Mouse (Mus musculus) embryonic facial prominence, embryonic 13.5 days (tissue): ENCODE data around the gene Gucd1. TPM values are rescaled to one million over a fixed set of nuclear protein-coding genes. Genes with fewer than 3 reads are reported as not detected.
A peak's percentile ranks its signal among the peaks of the same experiment; 100 is the strongest.
"Not testable (repeated sequence)": the region's sequence is repeated elsewhere in the genome, so short reads cannot be mapped to it uniquely, and the experiment has no call there.

Experiments used
- ATAC-seq: fragments of 200-750 bp; cut with Nextera tagmentation; 2 replicates; pipeline ENCODE4 v1.8.0; 2017; ENCODE audit warnings: low read depth; ENCODE audit not compliant: insufficient number of reproducible peaks, insufficient read depth, low FRiP score, low TSS enrichment
- H3K27ac ChIP-seq: fragments of 300-500 bp; sonication (generic); 2 replicates; pipeline ENCODE4 v1.5.1; 2015; ENCODE audit warnings: moderate library complexity, mild to moderate bottlenecking, inconsistent platforms
- H3K27me3 ChIP-seq: fragments of 300-500 bp; sonication (generic); 2 replicates; pipeline ENCODE4 v1.6.1; 2015; ENCODE audit warnings: mild to moderate bottlenecking, inconsistent platforms
- H3K36me3 ChIP-seq: fragments of 300-500 bp; sonication (generic); 2 replicates; pipeline ENCODE4 v1.6.1; 2015; ENCODE audit warnings: mild to moderate bottlenecking, inconsistent platforms
- H3K4me1 ChIP-seq: fragments of 300-500 bp; sonication (generic); 2 replicates; pipeline ENCODE4 v1.6.1; 2015; ENCODE audit warnings: inconsistent platforms
- H3K4me2 ChIP-seq: fragments of 300-500 bp; sonication (generic); 2 replicates; pipeline ENCODE4 v1.6.1; 2015; ENCODE audit warnings: moderate library complexity, mild to moderate bottlenecking, inconsistent platforms
- H3K4me3 ChIP-seq: fragments of 300-500 bp; sonication (generic); 2 replicates; pipeline ENCODE4 v1.5.1; 2015; ENCODE audit warnings: mild to moderate bottlenecking, inconsistent platforms
- H3K9ac ChIP-seq: fragments of 300-500 bp; sonication (generic); 2 replicates; pipeline ENCODE4 v1.6.1; 2015; ENCODE audit warnings: mild to moderate bottlenecking, inconsistent platforms
- H3K9me3 ChIP-seq: fragments of 300-500 bp; sonication (generic); 2 replicates; pipeline ENCODE4 v1.6.1; 2016; ENCODE audit warnings: inconsistent platforms
- WGBS: fragments of 180-500 bp; shearing (Covaris S2); methylation state at CpG from one replicate; pipeline ENCODE4 v1.1.7; 2015; ENCODE audit warnings: mixed read lengths; 5-methylcytosine and 5-hydroxymethylcytosine counted together
- polyA plus RNA-seq: library from polyadenylated mRNA; unstranded; fragments of >200 nt; fragmentation: Nextera tagmentation; extraction: Ambion mirVana; gene quantifications from 2 replicates; pipeline ENCODE4 v1.2.1, GENCODE M21; 2015

Gucd1 gene
- polyA plus RNA-seq, 1 experiment from 2014 or later: 27.3 TPM

- Histone ChIP-seq H3K4me1 (no peaks in the 10 kb centered on the region), H3K4me3 (no peak overlapping the region), H3K9me3 (no peaks in the 10 kb centered on the region; the same call in 1 of the 2 replicates), H3K4me2 (no peak overlapping the region), H3K27me3 (no peaks in the 10 kb centered on the region), H3K9ac (peak overlapping the region; percentile 3; the same call in 1 of the 2 replicates), H3K27ac (no peak overlapping the region), H3K36me3 (no peaks in the 10 kb centered on the region)
- no peak for ATAC-seq
- 70% methylated on average over 6 of the region's 6 CpGs for WGBS
Measured at GRCm38 (mm10) chr10:75484767-75485166, 33.0 kb downstream of the Gucd1 start.

GRCm38 (mm10) chr10:75484066-75484465, 33.7 kb downstream of the Gucd1 start:
- H3K27ac ChIP-seq: no peak overlapping the region
- no peaks in the 10 kb centered on the region for H3K36me3 ChIP-seq
- WGBS: 86% methylated on average over 6 of the region's 6 CpGs
- H3K4me1 ChIP-seq: no peaks in the 10 kb centered on the region
- H3K4me3 ChIP-seq: no peak overlapping the region
- no peak for ATAC-seq
- no peaks in the 10 kb centered on the region for H3K27me3 ChIP-seq
- no peak overlapping the region for H3K4me2 ChIP-seq
- no peaks in the 10 kb centered on the region; the same call in 1 of the 2 replicates for H3K9me3 ChIP-seq
- no peak overlapping the region for H3K9ac ChIP-seq

GRCm38 (mm10) chr10:75482919-75483483, 34.8 kb downstream of the Gucd1 start:
- Histone ChIP-seq H3K27me3 (no peaks in the 10 kb centered on the region), H3K27ac (no peak overlapping the region), H3K36me3 (no peaks in the 10 kb centered on the region), H3K4me3 (no peak overlapping the region), H3K4me2 (no peak overlapping the region), H3K9me3 (no peaks in the 10 kb centered on the region; the same call in 1 of the 2 replicates), H3K4me1 (no peaks in the 10 kb centered on the region), H3K9ac (no peak overlapping the region)
- 78% methylated on average over 11 of the region's 11 CpGs for WGBS
- ATAC-seq: no peak

GRCm38 (mm10) chr10:75482271-75482670, 35.5 kb downstream of the Gucd1 start:
- H3K4me2 ChIP-seq: no peak overlapping the region
- H3K9me3 ChIP-seq: no peaks in the 10 kb centered on the region; the same call in 1 of the 2 replicates
- H3K9ac ChIP-seq: no peak overlapping the region
- no peak overlapping the region for H3K4me3 ChIP-seq
- 84% methylated on average over 5 of the region's 5 CpGs for WGBS
- no peaks in the 10 kb centered on the region for H3K27me3 ChIP-seq
- H3K4me1 ChIP-seq: no peaks in the 10 kb centered on the region
- H3K36me3 ChIP-seq: no peaks in the 10 kb centered on the region
- no peak for ATAC-seq
- H3K27ac ChIP-seq: no peak overlapping the region

GRCm38 (mm10) chr10:75481703-75482102, 36.1 kb downstream of the Gucd1 start:
- no peaks in the 10 kb centered on the region; the same call in 1 of the 2 replicates for H3K9me3 ChIP-seq
- H3K36me3 ChIP-seq: no peaks in the 10 kb centered on the region
- no peak overlapping the region for H3K4me3 ChIP-seq
- H3K27me3 ChIP-seq: no peaks in the 10 kb centered on the region
- 83% methylated on average over 4 of the region's 4 CpGs for WGBS
- no peak overlapping the region for H3K4me2 ChIP-seq
- H3K9ac ChIP-seq: no peak overlapping the region
- peaks cover 5% of the 10 kb centered on the region; the same call in 1 of the 2 replicates for H3K4me1 ChIP-seq
- H3K27ac ChIP-seq: no peak overlapping the region
- ATAC-seq: no peak

GRCm38 (mm10) chr10:75479955-75480354, 37.8 kb downstream of the Gucd1 start:
- Histone ChIP-seq H3K9ac (no peak overlapping the region), H3K4me1 (peaks cover 7% of the 10 kb centered on the region; the same call in 1 of the 2 replicates), H3K9me3 (no peaks in the 10 kb centered on the region; the same call in 1 of the 2 replicates), H3K36me3 (no peaks in the 10 kb centered on the region), H3K4me2 (no peak overlapping the region), H3K27me3 (no peaks in the 10 kb centered on the region), H3K27ac (no peak overlapping the region), H3K4me3 (no peak overlapping the region)
- 87% methylated on average over 2 of the region's 2 CpGs for WGBS
- no peak for ATAC-seq

- no peak for ATAC-seq
- Histone ChIP-seq H3K4me1 (peaks cover 7% of the 10 kb centered on the region; the same call in 1 of the 2 replicates), H3K9me3 (no peaks in the 10 kb centered on the region; the same call in 1 of the 2 replicates), H3K4me3 (no peak overlapping the region), H3K27ac (no peak overlapping the region), H3K36me3 (no peaks in the 10 kb centered on the region), H3K4me2 (no peak overlapping the region), H3K27me3 (no peaks in the 10 kb centered on the region), H3K9ac (no peak overlapping the region)
- 69% methylated on average over 9 of the region's 9 CpGs for WGBS
Measured at GRCm38 (mm10) chr10:75477034-75477433, 40.7 kb downstream of the Gucd1 start.

GRCm38 (mm10) chr10:75475139-75475850, 42.5 kb downstream of the Gucd1 start:
- H3K27me3 ChIP-seq, H3K4me2 ChIP-seq, H3K36me3 ChIP-seq, H3K27ac ChIP-seq, H3K9ac ChIP-seq, H3K9me3 ChIP-seq, ATAC-seq, H3K4me3 ChIP-seq, H3K4me1 ChIP-seq: not testable (repeated sequence)
- WGBS: 32% methylated on average over 5 of the region's 6 CpGs

- no peak for ATAC-seq
- Histone ChIP-seq H3K27me3 (no peaks in the 10 kb centered on the region), H3K4me3 (no peak overlapping the region), H3K9me3 (no peaks in the 10 kb centered on the region), H3K27ac (no peak overlapping the region), H3K4me2 (no peak overlapping the region), H3K36me3 (no peaks in the 10 kb centered on the region), H3K4me1 (peaks cover 7% of the 10 kb centered on the region; the same call in 1 of the 2 replicates), H3K9ac (no peak overlapping the region)
- 33% methylated on average over 5 of the region's 5 CpGs for WGBS
Measured at GRCm38 (mm10) chr10:75474571-75474970, 43.2 kb downstream of the Gucd1 start.

- no peak overlapping the region for H3K4me3 ChIP-seq
- H3K9ac ChIP-seq: no peak overlapping the region
- no peak overlapping the region for H3K4me2 ChIP-seq
- no peak overlapping the region for H3K27ac ChIP-seq
- WGBS: 80% methylated on average over 8 of the region's 8 CpGs
- no peaks in the 10 kb centered on the region for H3K9me3 ChIP-seq
- H3K4me1 ChIP-seq: peaks cover 7% of the 10 kb centered on the region; the same call in 1 of the 2 replicates
- ATAC-seq: no peak
- no peaks in the 10 kb centered on the region for H3K27me3 ChIP-seq
- no peaks in the 10 kb centered on the region for H3K36me3 ChIP-seq
Measured at GRCm38 (mm10) chr10:75473411-75473810, 44.4 kb downstream of the Gucd1 start.

- Histone ChIP-seq H3K36me3 (no peaks in the 10 kb centered on the region), H3K4me3 (no peak overlapping the region), H3K9me3 (no peaks in the 10 kb centered on the region), H3K4me2 (peak overlapping the region; percentile 31), H3K4me1 (peaks cover 16% of the 10 kb centered on the region), H3K9ac (no peak overlapping the region; the same call in 1 of the 2 replicates), H3K27me3 (no peaks in the 10 kb centered on the region), H3K27ac (peak overlapping the region; percentile 86)
- 30% methylated on average over 6 of the region's 6 CpGs for WGBS
- 0 out of 2 replicates have a peak, but pooled peaks have one; percentile 26 for ATAC-seq
Measured at GRCm38 (mm10) chr10:75465781-75466550, 51.8 kb downstream of the Gucd1 start.
